Mouse (Mus musculus): ENCODE data around the gene Gm49318. TPM values are rescaled to one million over a fixed set of nuclear protein-coding genes. Genes with fewer than 3 reads are reported as not detected.
A peak's percentile ranks its signal among the peaks of the same experiment; 100 is the strongest.

The Gm49318 gene
- polyA plus RNA-seq, 1 experiment from 2014 or later = not detected

DNA sequence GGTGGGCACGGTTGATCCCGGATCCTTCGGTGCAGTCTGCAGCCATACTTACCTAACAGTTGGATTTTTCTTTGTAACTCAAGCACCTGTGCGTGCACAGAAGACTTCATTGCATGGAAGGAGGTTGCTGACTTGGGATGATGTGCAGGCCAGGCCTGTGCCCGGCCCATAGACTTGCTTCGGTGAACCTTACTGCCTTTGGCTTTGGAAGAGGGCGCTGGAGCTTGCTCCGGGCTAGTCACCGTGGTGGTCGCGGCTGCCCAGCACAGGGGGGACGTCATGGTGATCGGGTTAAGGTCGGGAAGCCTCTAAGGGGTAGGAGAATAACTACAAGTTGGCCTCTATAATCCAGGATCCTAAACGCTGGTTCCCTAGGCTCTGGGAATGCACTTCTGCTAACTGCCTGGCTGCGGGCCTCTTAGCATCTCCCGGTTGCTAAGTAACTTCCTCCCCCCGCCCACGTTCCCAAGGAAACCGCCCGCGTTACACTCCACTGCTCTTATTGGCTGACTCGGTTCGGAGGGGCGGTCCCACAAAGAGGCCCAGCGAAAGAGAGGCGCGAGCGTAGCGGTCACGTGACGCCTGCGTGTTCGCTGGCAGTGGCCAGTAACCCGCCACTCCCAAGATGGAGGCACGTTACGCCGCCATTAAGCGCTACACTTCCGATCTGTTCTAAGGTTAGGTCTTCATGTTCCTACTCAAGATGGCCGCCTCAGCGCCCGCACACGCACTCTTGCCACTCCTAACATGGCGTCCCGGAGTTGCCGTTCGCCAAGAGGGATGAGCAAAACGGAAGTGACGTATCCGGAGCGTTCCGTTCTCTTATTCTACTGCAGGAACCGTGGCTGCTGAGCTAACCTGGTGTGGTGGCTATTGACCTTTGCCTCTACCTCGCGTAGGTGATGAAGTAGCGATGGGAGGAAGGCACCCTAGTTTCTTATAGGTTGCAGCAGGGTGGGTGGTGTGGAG, 68.6 kb downstream of the Gm49318 start, which contains the start of the genes Ccdc151 and Prkcsh:
TSS of gene Ccdc151 (minus strand) at position 441 of the 969 bp plus-strand sequence.
TSS of gene Prkcsh (plus strand) at position 613 of the 969 bp plus-strand sequence.
- DNase-seq (ENCODE audit: low spot score) = peak; percentile 100
- WGBS = 6% methylated on average over 57 of the region's 57 CpGs
- peaks cover 32% of the 10 kb centered on the region for H3K4me1 ChIP-seq (replicated peaks)

DNA sequence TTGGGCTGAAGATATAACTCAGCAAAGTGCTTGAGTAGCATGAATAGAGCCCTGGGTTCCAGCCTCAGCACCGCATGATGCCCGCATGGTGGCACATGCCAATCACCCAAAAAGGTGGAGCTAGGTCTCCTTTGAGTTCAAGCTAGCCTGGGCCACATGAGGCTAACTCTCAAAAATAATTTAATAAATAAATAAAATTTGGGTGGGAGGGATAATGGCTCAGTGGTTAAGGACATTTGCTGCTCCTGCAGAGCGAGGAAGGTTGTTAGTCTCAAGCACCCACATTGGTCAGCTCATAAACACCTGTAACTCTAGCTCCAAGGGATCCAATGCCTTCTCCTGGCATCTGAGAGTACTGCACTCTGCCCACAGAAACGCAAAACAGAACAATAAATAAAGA, 69.4 kb downstream of the Gm49318 start:
- Histone ChIP-seq H3K27ac (peak overlapping the region; percentile 85; the same call in 1 of the 2 replicates), H3K4me3 (peak overlapping the region; percentile 87; the same call in 1 of the 2 replicates), H3K36me3 (peaks cover 29% of the 10 kb centered on the region), H3K27me3 (ENCODE audit: insufficient read depth, poor library complexity, severe bottlenecking) (0 out of 2 replicates have a peak, but pooled peaks cover 3% of the 10 kb centered on the region), H3K4me1 (replicated peaks) (peaks cover 32% of the 10 kb centered on the region), H3K9me3 (no peaks in the 10 kb centered on the region)
- 86% methylated on average over 4 of the region's 4 CpGs for WGBS
- DNase-seq (ENCODE audit: low spot score) = no peak

More for the DNA sequence above, 68.6 kb downstream of the Gm49318 start, which contains the start of the genes Ccdc151 and Prkcsh:
- H3K27me3 ChIP-seq (ENCODE audit: insufficient read depth, poor library complexity, severe bottlenecking) = 0 out of 2 replicates have a peak, but pooled peaks cover 3% of the 10 kb centered on the region
- peak within 1 kb of the TSS; percentile 88 for H3K27ac ChIP-seq
- H3K9me3 ChIP-seq = no peaks in the 10 kb centered on the region
- H3K4me3 ChIP-seq = peak within 1 kb of the TSS; percentile 87
- peaks cover 37% of the 10 kb centered on the region for H3K36me3 ChIP-seq

DNA sequence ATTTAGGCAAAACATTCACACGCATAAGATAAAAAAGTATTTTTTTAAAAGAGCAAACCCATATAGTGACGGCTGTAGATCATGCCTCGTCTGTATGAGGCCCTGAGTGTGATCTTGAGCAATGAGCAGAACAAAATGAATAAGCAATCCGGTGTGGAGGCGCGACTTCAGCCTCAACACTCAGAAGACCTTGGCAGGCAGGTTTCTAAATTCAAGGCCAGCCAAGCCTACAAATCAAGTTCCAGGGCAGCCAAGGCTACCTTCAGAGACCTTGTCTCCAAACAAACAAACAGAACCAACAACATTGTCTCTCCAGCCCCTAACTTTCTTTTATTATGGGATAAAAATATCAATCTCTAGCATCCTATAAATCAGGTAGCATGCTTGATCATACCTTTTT, 70.8 kb downstream of the Gm49318 start:
- DNase-seq (ENCODE audit: low spot score) = no peak
- Histone ChIP-seq H3K4me3 (no peak overlapping the region), H3K27ac (no peak overlapping the region), H3K36me3 (peaks cover 16% of the 10 kb centered on the region), H3K27me3 (ENCODE audit: insufficient read depth, poor library complexity, severe bottlenecking) (0 out of 2 replicates have a peak, but pooled peaks cover 3% of the 10 kb centered on the region), H3K4me1 (replicated peaks) (peaks cover 26% of the 10 kb centered on the region), H3K9me3 (peaks cover 6% of the 10 kb centered on the region)
- WGBS = 95% methylated on average over 6 of the region's 6 CpGs

DNA sequence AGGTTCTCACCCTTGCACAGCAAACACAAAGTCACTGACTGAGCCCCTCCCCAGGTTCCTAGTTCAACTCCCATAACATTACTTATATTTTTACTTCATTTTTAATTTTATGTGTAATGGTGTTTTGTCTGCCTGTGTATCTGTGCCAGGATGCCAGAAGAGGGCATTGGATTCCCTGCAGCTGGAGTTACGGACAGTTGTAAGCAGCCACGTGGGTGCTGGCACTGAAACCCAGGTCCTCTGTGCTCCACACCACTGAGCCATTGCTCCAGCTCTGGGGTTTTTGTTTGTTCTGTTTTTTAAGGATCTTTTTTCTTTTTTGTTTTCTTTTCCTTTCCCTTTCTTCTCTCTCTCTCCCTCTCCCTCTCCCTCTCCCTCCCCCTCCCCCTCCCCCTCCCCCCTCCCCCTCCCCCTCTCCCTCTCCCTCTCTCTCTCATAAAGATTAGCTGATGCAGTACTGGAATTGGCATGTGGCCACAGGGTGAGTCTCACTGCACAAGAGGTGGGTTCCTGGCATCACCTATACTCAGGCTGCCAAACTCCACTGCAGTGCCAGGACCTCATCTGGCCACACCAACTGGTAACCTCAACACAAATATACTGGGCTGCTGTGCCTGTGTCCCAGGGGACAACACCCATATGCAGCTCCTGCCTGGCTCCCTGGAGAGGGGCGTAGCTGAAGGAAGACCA, 74.7 kb downstream of the Gm49318 start:
- H3K27ac ChIP-seq = no peak overlapping the region
- no peaks in the 10 kb centered on the region for H3K36me3 ChIP-seq
- peaks cover 6% of the 10 kb centered on the region for H3K9me3 ChIP-seq
- whole genome bisulfite sequencing = 86% methylated on average over 3 of the region's 3 CpGs
- no peaks in the 10 kb centered on the region for H3K4me1 ChIP-seq (replicated peaks)
- no peak for DNase-seq (ENCODE audit: low spot score)
- H3K4me3 ChIP-seq = no peak overlapping the region
- peaks cover 27% of the 10 kb centered on the region for H3K27me3 ChIP-seq (ENCODE audit: insufficient read depth, poor library complexity, severe bottlenecking)

DNA sequence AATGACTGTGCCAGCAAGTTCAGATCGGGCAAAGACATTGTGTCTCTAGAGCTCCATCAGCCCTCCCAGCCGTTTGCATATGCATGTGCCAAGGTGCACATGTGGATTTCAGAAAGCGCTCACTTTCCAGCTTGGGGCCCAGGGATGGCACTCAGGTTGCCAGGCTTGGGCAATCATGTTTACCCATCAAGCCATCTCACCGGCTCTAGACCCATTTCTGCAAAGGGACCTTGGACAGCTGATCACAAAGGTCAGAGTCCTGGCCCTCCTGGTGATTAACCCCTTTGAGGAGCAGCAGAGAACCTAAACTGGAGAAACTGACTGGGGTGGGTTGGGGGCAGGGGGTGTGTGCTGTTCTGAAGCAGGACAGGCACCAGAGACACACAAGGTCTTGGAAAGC, 78.8 kb downstream of the Gm49318 start:
- H3K27me3 ChIP-seq (ENCODE audit: insufficient read depth, poor library complexity, severe bottlenecking) = peaks cover 65% of the 10 kb centered on the region

DNA sequence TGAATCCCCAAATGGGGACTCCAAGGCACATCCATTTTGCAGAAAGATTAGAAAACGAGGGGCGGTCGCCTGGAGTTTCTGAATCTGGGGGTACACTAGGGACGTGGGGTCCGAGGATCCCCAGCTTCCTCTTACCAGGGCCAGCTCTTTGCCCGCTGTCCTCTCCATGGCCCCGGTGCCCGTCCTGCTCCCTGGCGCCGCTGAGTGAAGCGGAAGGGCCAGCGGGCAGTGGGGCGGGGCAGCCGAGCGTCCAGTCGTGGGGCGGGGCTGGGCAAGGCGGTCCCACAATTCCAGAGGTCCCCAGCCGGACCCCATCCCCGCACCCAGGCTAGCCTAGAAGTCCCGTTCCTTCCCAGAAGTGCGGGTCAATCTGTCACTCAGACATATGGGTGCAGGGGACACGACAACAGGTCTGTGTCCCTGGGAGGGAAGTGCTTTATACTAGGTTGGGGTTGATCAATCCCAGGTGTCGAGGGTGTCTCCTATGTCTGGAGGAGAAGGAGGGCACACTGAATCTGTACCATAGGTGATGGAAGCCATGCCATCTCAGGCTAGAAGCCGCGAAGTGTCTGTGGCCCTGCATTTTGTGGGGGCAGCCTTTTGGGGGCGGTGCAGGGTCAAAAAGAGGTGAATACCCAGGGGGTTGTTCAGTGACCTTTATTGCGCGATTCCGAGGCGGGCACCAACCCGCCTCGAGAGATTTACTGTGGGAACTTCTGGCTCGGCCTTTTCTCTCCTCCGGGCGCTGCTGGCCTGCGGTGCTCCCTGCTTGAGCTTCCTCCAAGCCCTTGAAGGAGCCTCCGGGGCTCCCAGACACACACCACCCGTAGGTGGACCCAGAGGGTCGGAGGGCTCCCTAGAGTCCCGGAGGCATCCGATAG, 81.6 kb downstream of the Gm49318 start, which contains the start of gene Rgl3:
TSS of gene Rgl3 (minus strand) at position 217 of the 881 bp plus-strand sequence.
- Histone ChIP-seq H3K36me3 (no peaks in the 10 kb centered on the region), H3K4me3 (peak within 1 kb of the TSS; percentile 61), H3K9me3 (no peaks in the 10 kb centered on the region), H3K4me1 (replicated peaks) (peaks cover 32% of the 10 kb centered on the region), H3K27me3 (ENCODE audit: insufficient read depth, poor library complexity, severe bottlenecking) (peaks cover 92% of the 10 kb centered on the region), H3K27ac (peak within 1 kb of the TSS; percentile 70)
- WGBS = under 1% methylated on average over 42 of the region's 42 CpGs
- peak; percentile 22 for DNase-seq (ENCODE audit: low spot score)

More for the DNA sequence above, 78.8 kb downstream of the Gm49318 start:
- Histone ChIP-seq H3K36me3 (no peaks in the 10 kb centered on the region), H3K4me3 (no peak overlapping the region), H3K27ac (no peak overlapping the region), H3K4me1 (replicated peaks) (peaks cover 32% of the 10 kb centered on the region), H3K9me3 (peaks cover 6% of the 10 kb centered on the region)
- no peak for DNase-seq (ENCODE audit: low spot score)
- 80% methylated on average over 4 of the region's 4 CpGs for WGBS

DNA sequence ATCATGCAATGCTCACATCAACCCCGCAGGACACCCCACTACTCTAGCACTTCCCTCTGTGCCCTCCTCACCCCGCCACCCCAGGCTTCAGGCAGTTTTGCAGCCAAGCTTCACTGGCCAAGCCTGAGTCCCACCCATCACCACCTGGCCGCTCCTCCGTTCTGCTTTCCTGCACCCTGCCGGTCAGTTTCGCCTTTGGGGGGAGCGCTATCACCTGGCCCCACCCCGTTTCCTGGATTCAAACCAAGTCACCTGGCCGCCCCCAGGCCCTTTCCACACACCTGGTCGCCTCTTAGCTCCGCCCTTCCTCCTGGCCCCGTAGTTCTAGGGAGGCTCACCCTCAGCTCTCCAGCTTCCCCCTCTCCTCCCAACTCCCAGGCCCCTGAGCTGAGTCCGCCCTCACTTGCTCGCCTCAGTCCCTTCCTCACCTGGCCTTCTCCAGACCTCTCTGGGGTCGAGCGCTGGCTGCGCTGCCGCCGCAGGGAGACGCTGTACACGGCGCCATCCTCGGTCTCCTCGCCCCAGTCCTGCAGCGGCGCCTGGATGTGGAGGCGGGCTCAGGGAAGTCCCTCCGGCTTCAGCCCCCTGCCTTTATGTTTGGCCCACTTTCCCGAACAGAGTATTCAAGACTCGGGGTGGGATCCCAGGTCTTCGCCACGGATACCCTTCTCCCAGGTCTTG, 82.5 kb downstream of the Gm49318 start:
- peak overlapping the region; percentile 70 for H3K27ac ChIP-seq
- peaks cover 32% of the 10 kb centered on the region for H3K4me1 ChIP-seq (replicated peaks)
- under 1% methylated on average over 32 of the region's 32 CpGs for WGBS
- peak; percentile 48 for DNase-seq (ENCODE audit: low spot score)
- peak overlapping the region; percentile 61 for H3K4me3 ChIP-seq
- H3K9me3 ChIP-seq = no peaks in the 10 kb centered on the region
- no peaks in the 10 kb centered on the region for H3K36me3 ChIP-seq
- peaks cover 100% of the 10 kb centered on the region for H3K27me3 ChIP-seq (ENCODE audit: insufficient read depth, poor library complexity, severe bottlenecking)

DNA sequence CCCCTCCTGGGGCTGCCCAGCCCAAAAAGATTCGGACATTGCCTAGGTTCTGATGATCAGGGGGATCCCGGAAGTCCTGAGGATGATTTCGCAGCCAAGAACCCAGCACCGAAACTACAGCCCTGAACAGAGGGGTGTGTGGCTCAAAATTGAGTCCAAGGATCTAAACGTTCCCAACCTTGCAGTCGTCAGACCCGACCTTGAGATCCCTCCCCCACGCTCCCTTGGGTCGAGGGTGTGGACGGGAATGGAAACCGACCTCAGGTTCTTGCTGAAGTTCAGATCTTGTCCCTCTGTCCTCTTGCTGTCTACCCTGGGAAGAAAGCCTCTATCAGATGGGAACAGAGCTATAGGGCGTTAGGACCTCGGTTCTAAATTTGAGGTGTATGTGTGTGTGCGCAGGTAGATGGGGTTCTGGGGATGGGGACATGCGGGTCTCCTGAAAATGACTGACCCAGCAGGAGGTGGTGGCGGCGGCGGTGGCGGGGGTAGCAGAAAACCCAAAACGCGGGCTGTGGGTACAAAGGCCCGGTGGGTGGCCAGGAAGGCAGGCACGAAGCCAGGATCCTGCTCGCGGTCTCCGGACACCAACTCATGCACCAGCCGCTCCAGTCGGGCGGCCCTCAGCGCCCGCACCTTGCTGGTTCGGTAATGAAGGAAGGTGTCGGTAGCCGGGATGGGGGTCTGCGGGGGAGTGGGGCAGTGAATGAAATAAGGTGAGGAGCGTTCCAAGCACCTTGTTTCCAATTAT, 83.3 kb downstream of the Gm49318 start:
- H3K27me3 ChIP-seq (ENCODE audit: insufficient read depth, poor library complexity, severe bottlenecking) = peaks cover 94% of the 10 kb centered on the region
- WGBS = 7% methylated on average over 36 of the region's 36 CpGs
- no peak for DNase-seq (ENCODE audit: low spot score)

More for the DNA sequence above, 83.3 kb downstream of the Gm49318 start:
- no peak overlapping the region for H3K27ac ChIP-seq
- no peaks in the 10 kb centered on the region for H3K36me3 ChIP-seq
- peaks cover 32% of the 10 kb centered on the region for H3K4me1 ChIP-seq (replicated peaks)
- no peaks in the 10 kb centered on the region for H3K9me3 ChIP-seq
- H3K4me3 ChIP-seq = peak overlapping the region; percentile 61

Other genes with a start within 250 kb of the Gm49318 start
- 0.70 and 0.85 TPM in 2 replicates for gene Angptl8, start 235.7 kb downstream of the Gm49318 start, polyA plus RNA-seq (2016; fragmentation: Nextera tagmentation; extraction: Ambion mirVana)
- gene Dock6, start 218.6 kb downstream of the Gm49318 start, polyA plus RNA-seq (2016; fragmentation: Nextera tagmentation; extraction: Ambion mirVana) = 23.7 and 24.1 TPM in 2 replicates
- gene Rab3d, start 153.1 kb downstream of the Gm49318 start, polyA plus RNA-seq (2016; fragmentation: Nextera tagmentation; extraction: Ambion mirVana) = 8.9 and 10.9 TPM in 2 replicates
- 4.2 and 5.1 TPM in 2 replicates for gene Ccdc159, start 143.8 kb downstream of the Gm49318 start, polyA plus RNA-seq (2016; fragmentation: Nextera tagmentation; extraction: Ambion mirVana)
- gene Tmem205, start 143.7 kb downstream of the Gm49318 start, polyA plus RNA-seq (2016; fragmentation: Nextera tagmentation; extraction: Ambion mirVana) = 39.1 and 46.1 TPM in 2 replicates
- gene Plppr2, start 134.2 kb downstream of the Gm49318 start, polyA plus RNA-seq (2016; fragmentation: Nextera tagmentation; extraction: Ambion mirVana) = 15.6 and 30.6 TPM in 2 replicates
- gene Swsap1, start 115.5 kb downstream of the Gm49318 start, polyA plus RNA-seq (2016; fragmentation: Nextera tagmentation; extraction: Ambion mirVana) = 7.1 and 9.3 TPM in 2 replicates
- 9.3 and 9.6 TPM in 2 replicates for gene Epor, start 107.8 kb downstream of the Gm49318 start, polyA plus RNA-seq (2016; fragmentation: Nextera tagmentation; extraction: Ambion mirVana)
- gene Rgl3, start 81.8 kb downstream of the Gm49318 start, polyA plus RNA-seq (2016; fragmentation: Nextera tagmentation; extraction: Ambion mirVana) = 3.7 and 5.7 TPM in 2 replicates
- gene Ccdc151, start 68.6 kb downstream of the Gm49318 start, polyA plus RNA-seq (2016; fragmentation: Nextera tagmentation; extraction: Ambion mirVana) = 5.1 and 6.7 TPM in 2 replicates
- gene Prkcsh, start 68.5 kb downstream of the Gm49318 start, polyA plus RNA-seq (2016; fragmentation: Nextera tagmentation; extraction: Ambion mirVana) = 115 and 120 TPM in 2 replicates
- 22.7 and 57.1 TPM in 2 replicates for gene Elavl3, start 19.2 kb downstream of the Gm49318 start, polyA plus RNA-seq (2016; fragmentation: Nextera tagmentation; extraction: Ambion mirVana)
- 11.1 and 15.4 TPM in 2 replicates for gene Zfp653, start 117 bp upstream of the Gm49318 start, polyA plus RNA-seq (2016; fragmentation: Nextera tagmentation; extraction: Ambion mirVana)
- gene Ecsit, start 14.2 kb upstream of the Gm49318 start, polyA plus RNA-seq (2016; fragmentation: Nextera tagmentation; extraction: Ambion mirVana) = 42.6 and 45.5 TPM in 2 replicates
- 2.4 TPM in 2 replicates for gene Cnn1, start 28.0 kb upstream of the Gm49318 start, polyA plus RNA-seq (2016; fragmentation: Nextera tagmentation; extraction: Ambion mirVana)
- gene Elof1, start 45.9 kb upstream of the Gm49318 start, polyA plus RNA-seq (2016; fragmentation: Nextera tagmentation; extraction: Ambion mirVana) = 250 and 261 TPM in 2 replicates
- gene Acp5, start 64.5 kb upstream of the Gm49318 start, polyA plus RNA-seq (2016; fragmentation: Nextera tagmentation; extraction: Ambion mirVana) = 20.9 and 23.7 TPM in 2 replicates
- 55.6 and 68.3 TPM in 2 replicates for gene Pigyl, start 85.6 kb upstream of the Gm49318 start, polyA plus RNA-seq (2016; fragmentation: Nextera tagmentation; extraction: Ambion mirVana)
- gene Zfp872, start 116.8 kb upstream of the Gm49318 start, polyA plus RNA-seq (2016; fragmentation: Nextera tagmentation; extraction: Ambion mirVana) = 0.11 TPM in 1 of 2 replicates, not detected in the other
- 9.0 and 10.5 TPM in 2 replicates for gene Zfp809, start 154.5 kb upstream of the Gm49318 start, polyA plus RNA-seq (2016; fragmentation: Nextera tagmentation; extraction: Ambion mirVana)
- 5.4 and 6.5 TPM in 2 replicates for gene Zfp599, start 188.6 kb upstream of the Gm49318 start, polyA plus RNA-seq (2016; fragmentation: Nextera tagmentation; extraction: Ambion mirVana)
- gene Zfp810, start 236.4 kb upstream of the Gm49318 start, polyA plus RNA-seq (2016; fragmentation: Nextera tagmentation; extraction: Ambion mirVana) = 24.3 and 29.0 TPM in 2 replicates

Data from hindbrain, embryonic 10.5 days (tissue).